Mouse (Mus musculus) MEL (cell line): Measurements from ENCODE around the gene Gprc5b.

Experiments
- CTCF ChIP-seq, 3 experiments: IDR thresholded peaks in 2 of 3; conservative IDR thresholded peaks in 1 of 3; 2 replicates each; pipeline ENCODE4 v1.5.1; 2011 to 2012; ENCODE audit warnings: low read length in 3 of 3, low read depth in 2 of 3, mild to moderate bottlenecking in 2 of 3, improper control_type of control experiment in 1 of 3, inconsistent platforms in 1 of 3, mixed read lengths in 1 of 3, moderate library complexity in 1 of 3; ENCODE audit not compliant: control insufficient read depth in 1 of 3, insufficient read depth in 1 of 3, poor library complexity in 1 of 3, severe bottlenecking in 1 of 3
- ETS1 ChIP-seq: IDR thresholded peaks from 2 replicates; pipeline ENCODE4 v1.6.1; 2012; ENCODE audit warnings: low read depth, mild to moderate bottlenecking, inconsistent platforms, low read length, improper control_type of control experiment, moderate library complexity
- POLR2A ChIP-seq, 2 experiments: IDR thresholded peaks; 2 replicates each; pipeline ENCODE4 v1.6.1; 2011 to 2012; ENCODE audit warnings: low read length in 2 of 2, mild to moderate bottlenecking in 2 of 2, control low read depth in 1 of 2, improper control_type of control experiment in 1 of 2, low read depth in 1 of 2, moderate library complexity in 1 of 2; ENCODE audit not compliant: control insufficient read depth in 1 of 2, insufficient read depth in 1 of 2, poor library complexity in 1 of 2

DNA sequence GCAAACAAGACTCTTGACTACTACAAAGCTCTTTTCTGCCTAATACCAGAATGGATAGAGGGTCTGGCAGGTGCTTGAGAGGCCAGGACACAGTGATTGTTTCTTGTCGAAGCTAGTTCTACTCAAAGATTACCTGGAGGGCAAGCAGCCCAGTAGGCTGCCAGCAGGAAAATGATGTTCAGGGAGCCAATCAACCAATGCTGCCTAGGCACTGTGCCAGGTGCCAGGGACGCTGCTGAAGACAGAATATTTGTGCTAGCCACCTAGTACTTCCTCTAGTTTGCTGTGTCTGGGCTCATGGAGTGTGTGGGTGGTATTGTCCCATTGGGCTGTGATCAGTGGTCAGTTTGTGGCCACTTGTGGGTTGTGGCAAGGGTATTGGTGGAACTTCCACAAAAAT, 7.5 kb upstream of the Gprc5b start:
- no peak for TF ChIP-seq ETS1
- TF ChIP-seq CTCF (IDR thresholded peaks at IDR 0.05 in 2 of 3, conservative IDR thresholded peaks at IDR 0.05 in 1 of 3; ENCODE audit: control insufficient read depth in 1 of 3, insufficient read depth in 1 of 3, low read depth in 2 of 3, low read length in 3 of 3, poor library complexity in 1 of 3, severe bottlenecking in 1 of 3) = no peak
- TF ChIP-seq POLR2A (IDR thresholded peaks at IDR 0.05; ENCODE audit: control insufficient read depth in 1 of 2, insufficient read depth in 1 of 2, low read depth in 1 of 2, low read length in 2 of 2, poor library complexity in 1 of 2) = no peak
